In genomic region chr1:20856924-20857902, GRCm38 (mm10) we compare ENCODE assay signal across 11 mouse cellular contexts.
"Had no signal": no experiment of that assay in that cellular context is flagged by ENCODE, and none has a peak within 500 bp of the region (broad histone marks: within the 10 kb centered on the region; RNA-seq: fewer than 3 reads in every experiment).

No protein-coding gene starts in this region.

- H3K36me3 ChIP-seq: kidney, embryonic 15.5 days; liver, embryonic 13.5 days; midbrain, embryonic 13.5 days had no signal

- ATAC-seq: lung, postnatal 0 days; midbrain, embryonic 13.5 days had no signal

- H3K9ac ChIP-seq: kidney, embryonic 15.5 days; liver, embryonic 13.5 days; lung, embryonic 14.5 days; midbrain, embryonic 13.5 days had no signal

- H3K9me3 ChIP-seq: kidney, embryonic 15.5 days; liver, embryonic 13.5 days had no signal

- H3K27ac ChIP-seq: kidney, embryonic 15.5 days; liver, embryonic 13.5 days; macrophage; midbrain, embryonic 13.5 days had no signal

- H3K4me2 ChIP-seq: kidney, embryonic 15.5 days; liver, embryonic 13.5 days; lung, embryonic 14.5 days; midbrain, embryonic 13.5 days had no signal

- H3K27me3 ChIP-seq: kidney, embryonic 15.5 days; liver, embryonic 13.5 days; midbrain, embryonic 13.5 days had no signal

- DNase-seq: kidney, adult 2 months; kidney, postnatal 10 days; kidney, postnatal 36 days; layer of hippocampus, adult 9-11 months; liver, embryonic 13.5 days; lung, embryonic 14.5 days; thymus, postnatal 25 days had no signal

- H3K4me3 ChIP-seq: kidney, embryonic 15.5 days; liver, embryonic 13.5 days; midbrain, embryonic 13.5 days had no signal

- H3K4me1 ChIP-seq: kidney, embryonic 15.5 days; liver, embryonic 13.5 days; midbrain, embryonic 13.5 days had no signal
